Mouse (Mus musculus) ES-CJ7 (cell line): ENCODE data around the gene 4930544D05Rik.

Source experiments
- DNase-seq: peaks from one replicate; pipeline ENCODE4 v3.0.0; 2011; ENCODE audit warnings: low read depth, low spot score

Gene 4930544D05Rik

DNA sequence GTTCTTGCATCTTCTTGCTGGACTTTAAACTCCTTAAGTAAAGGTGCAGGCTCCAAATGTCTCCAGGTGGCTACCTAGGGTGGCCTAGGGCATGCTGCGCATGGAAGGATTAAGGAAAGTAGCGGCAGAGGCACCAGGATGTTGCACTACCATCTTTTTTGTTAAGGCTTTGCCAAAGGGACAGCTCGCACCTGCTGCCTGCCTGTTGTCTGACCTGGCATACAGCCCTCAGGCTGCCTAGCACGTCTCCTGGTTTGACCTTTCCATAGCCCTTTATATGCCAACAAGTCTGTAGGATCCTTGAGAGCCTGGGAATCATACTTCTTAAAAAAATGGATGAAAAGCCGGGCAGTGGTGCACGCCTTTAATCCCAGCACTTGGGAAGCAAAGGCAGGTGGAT is 27.4 kb downstream of the 4930544D05Rik start:
- no peak for DNase-seq

DNA sequence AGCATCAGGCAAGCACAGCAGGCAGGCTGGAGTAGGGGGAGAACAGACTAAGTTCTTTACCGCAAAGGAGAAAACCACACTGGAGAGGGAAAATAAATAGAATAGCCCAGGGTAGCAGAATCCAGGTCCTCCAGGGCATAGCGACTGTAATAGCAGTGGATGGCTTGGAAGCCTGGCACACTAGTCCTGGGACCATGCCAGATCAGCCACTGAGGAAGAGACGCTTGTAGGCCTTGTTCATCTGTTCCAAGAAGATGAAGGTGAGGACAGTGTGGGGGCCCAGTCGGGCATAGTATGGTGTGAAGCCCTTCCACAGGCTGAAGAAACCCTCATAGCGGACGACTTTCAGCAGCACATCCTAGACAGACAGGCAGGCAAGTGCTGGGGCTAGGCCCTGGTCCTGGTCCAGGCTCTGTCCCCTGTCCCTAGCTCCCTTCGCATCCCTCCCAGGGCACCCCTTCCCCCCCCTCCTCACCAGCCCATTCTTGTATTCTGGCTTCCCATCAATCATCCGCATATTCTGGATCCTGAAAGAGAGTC is 29.0 kb downstream of the 4930544D05Rik start:
- no peak for DNase-seq

DNA sequence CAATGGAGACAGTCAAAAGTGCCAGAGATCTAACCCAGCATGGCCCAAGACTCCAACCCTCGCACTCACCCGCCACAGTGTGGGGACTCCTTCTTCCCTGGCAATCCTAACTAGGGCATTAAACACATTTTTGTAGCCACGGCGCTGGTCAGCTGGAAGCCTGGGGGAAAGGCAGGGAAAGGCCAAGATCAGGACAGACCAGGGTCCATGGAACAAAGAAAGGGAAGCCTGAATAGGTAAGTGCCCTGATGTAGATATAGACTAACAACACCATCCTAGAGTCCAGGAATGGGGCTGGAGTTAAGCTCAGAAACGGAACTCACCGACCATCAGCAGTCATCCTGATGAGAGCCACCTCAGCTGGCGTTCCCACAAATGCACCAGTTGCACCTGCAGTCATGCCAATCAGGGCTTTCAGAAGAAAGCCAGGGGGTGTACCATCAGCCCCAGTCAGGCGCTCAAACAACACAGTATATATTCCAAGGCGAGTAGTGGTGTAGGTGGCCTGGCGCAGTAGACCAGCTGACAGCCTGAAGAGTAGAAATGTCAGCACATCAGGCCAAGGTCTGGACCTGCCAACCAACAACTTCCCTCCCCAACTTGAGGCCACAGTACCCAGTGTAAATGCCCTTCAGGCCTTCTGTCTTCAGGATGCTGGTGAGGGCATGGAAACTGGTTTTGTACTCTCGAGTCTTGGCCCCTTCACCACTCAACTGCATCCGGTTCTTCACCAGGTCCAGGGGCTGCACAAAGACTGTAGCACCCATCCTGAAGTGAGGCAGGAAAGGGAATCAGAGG is 30.0 kb downstream of the 4930544D05Rik start:
- DNase-seq: no peak

DNA sequence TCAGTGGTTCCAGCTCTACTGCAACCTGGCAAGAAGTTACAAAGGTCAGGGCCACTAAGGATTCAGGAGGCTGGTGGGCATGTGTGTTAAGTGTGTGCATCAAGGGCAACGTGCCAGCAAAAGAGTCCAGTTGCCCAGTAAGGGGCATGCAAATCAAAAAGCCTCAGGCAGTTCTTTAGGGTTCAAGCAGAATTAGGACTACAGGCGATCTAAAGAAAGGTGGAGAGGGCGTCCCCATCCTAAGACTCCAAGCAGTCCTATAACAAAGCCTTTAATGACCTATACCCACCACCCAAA is 30.6 kb downstream of the 4930544D05Rik start:
- DNase-seq: no peak

DNA sequence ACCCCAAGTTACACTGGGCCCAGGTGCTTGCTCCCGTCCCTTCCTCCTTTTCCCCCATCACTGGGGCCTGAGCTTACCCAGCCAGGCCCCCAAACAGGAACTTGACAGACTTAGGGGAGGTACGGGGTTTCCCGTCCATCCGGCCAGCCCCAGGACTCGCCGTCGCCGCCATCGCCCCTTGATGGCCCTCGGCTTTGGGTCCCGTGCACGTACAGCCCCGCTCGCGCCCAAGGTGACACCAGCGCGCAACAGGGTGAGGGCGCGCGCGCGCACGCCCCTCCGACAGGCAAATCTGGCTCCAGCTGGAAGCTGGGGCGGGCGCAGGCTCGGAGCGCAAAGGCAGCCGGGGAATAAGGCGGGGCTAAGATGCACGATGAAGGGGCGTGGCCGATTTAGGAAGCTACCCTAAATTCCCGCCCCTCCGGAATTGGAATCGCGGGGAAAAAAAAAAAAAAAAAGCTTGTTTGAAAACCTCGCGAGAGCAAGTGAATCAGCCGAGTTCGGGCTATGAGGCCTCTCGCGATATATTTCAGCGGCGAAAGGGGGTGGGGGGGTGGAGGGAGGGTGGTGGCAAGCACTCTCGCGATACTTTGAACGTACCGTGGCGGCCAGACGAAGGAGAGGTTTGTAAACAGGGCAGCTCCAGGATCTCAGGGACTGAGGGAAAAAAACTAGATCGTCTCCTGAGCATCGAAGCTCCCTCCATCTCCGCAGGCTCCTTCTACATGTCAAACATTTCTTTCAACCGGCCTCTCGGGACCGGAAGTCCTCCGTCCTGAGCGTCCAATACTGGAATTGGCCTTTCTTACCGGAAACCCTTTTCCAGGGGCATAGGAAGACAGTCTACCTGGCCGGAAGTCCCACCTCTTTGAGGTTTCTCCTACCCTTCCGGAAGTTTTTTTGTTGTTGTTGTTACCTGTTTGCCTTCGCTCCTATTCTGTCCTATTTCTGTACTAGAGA is 31.3 kb downstream of the 4930544D05Rik start, which contains the start of the genes Rnf167 and Slc25a11:
Gene Rnf167, plus strand, starts transcription at position 545 of the 960 bp plus-strand sequence.
Gene Slc25a11, minus strand, starts transcription at position 789 of the 960 bp plus-strand sequence.
- peak; percentile 99 for DNase-seq

DNA sequence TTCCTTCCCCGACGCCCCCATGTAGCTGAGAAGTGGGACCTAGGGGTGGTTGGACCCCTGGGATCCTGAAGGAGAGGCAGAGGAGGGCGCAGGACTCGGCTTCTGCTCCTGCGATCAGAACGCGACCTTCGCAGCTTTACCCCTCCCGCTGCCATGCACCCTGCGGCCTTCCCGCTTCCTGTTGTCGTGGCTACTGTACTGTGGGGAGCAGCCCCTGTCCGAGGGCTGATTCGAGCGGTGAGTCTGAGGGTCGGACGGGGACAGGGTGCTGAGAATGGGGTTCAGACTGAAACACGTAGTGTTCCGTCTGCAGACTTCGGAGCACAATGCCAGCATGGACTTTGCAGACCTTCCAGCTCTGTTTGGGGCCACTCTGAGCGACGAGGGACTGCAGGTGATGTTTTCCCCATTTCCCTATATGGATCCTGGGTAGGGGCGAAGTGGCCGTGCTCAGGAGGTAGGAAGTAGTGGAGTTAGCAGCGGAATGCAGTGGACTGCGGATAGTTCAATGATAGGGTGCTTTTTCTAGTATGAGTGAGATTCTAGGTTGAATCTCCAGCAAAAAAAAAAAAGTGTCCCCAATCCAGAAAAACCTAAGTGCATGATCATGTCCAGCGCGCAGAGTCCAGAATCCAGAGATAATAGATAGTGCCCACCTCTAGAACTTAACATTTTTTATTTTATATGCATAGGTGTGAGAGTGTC is 32.2 kb downstream of the 4930544D05Rik start:
- DNase-seq: no peak

DNA sequence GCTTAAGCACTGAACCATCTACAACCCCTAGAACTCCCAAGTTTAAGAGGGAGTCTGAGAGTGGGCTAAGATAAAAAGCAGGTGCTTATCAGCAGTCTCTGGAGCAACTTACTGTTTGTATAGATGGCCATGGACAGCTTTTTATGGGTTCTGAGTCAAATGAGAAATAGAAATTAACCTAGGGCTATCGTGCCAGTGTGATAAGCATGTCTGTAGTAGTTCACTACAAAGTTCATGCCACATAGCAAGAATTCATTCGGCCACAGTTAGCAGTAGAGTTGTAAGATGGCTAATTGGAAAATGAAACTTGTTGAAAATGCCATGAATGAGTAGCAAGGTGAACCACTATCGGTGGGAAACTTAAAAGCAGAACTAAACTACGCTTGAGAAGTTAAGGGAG is 32.9 kb downstream of the 4930544D05Rik start:
- DNase-seq: no peak

DNA sequence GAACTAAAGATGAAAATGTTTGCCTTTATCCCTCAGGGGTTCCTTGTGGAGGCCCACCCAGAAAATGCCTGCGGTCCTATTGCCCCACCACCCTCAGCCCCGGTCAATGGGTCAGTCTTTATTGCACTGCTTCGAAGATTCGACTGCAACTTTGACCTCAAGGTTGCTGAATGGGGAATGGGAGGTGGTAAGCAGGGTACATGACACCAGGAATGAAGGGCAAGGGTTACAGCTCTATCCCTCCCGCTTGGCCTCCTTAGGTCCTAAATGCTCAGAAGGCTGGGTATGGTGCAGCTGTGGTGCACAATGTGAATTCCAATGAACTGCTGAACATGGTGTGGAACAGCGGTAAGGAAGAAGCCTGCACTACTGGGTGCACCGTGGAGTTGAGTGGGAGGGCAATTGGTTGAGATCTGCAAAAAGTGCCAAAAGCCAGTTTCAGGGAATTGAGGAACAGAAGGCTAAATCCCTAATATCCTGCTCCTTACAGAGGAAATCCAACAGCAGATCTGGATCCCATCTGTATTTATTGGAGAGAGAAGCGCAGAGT is 33.6 kb downstream of the 4930544D05Rik start:
- DNase-seq: no peak

DNA sequence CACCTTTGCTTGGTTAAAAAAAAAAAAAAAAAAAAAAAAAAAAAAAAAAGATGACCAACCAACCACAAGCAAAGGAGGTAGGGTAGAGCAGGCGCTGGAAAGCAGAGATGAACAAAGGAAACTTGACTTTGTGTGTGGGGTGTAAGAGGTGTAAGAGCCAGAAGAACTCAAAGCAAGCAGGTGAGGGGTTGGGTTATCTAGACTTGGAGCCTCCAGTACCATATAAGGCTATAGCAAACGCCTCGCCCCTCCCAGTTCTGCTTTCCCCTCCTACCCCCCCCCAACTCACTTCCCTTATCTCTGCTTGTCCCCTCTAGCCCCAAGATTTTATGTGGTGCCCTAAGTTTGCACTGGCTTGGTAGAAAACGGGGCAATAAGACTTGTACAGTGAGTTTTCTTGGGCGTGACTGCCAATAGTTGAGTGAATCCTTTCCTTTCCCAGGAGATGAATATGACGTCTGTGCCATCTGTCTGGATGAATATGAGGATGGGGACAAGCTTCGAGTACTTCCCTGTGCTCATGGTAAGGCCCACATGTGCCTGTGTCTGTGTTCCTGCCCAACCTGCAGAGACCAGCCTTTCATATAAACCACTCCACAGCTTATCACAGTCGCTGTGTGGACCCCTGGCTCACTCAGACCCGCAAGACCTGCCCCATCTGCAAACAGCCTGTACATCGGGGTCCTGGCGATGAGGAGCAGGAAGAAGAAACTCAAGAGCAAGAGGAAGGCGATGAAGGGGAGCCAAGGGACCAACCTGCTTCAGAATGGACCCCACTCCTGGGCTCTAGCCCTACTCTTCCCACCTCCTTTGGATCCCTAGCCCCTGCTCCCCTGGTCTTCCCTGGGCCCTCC is 34.9 kb downstream of the 4930544D05Rik start:
- peak; percentile 42 for DNase-seq

DNA sequence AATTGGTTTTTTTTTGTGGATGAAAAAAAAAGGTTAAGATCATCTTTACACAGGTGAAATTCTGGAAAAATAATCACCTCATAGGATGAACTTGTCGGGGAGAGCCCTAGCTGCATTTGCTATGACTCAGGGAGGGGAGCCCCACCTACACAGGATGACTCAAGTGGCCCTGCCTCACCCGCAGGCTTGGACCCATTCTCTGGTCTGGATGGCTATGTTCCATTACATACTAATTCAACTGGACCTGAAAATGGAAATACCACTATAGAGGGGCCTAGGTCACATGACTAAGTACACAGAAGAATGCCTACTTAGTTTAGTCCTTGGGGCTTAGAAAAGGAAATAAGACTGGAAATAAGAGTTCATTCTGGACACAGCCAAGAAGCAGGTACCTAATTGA is 35.7 kb downstream of the 4930544D05Rik start:
- no peak for DNase-seq

DNA sequence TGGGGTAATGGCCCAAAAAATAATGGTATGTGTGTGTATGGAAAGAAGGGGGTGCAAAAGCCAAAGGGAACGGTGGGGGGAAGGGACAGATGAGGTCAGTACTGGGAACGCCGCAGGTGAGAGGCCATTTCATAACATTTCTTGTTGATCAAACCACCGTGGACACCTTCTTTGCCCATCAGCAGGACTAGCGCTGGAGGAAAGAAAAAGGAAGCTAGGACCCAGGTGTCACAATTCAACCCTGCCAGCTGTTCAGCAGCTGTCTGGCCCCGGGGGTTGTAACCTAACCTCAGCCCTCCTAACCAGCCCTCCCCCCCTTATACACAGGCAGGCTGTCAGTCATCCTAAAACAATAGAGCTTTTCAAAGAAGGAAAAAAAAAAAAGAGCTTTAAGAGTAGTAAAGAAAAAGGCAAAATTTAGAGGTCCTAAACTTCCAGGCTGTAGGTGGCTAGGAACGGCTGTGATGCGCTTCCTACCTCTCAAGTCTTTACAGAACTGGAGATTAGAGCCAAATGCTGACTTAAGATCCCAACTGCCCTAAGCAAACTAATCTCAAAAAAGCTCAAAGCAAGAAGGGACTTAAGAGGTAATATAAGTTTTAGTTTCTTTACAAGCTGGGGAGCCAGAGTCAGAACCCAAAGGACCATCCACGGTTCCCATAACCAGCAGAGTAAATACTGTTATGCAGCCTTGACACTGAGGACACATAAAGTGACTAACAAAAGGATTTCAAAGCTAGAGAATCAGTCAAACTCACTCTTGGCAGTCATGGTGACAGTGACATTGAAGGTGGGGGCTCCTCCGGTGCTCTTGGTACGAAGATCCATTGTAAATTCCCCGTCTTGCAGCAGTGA is 36.6 kb downstream of the 4930544D05Rik start:
- no peak for DNase-seq

DNA sequence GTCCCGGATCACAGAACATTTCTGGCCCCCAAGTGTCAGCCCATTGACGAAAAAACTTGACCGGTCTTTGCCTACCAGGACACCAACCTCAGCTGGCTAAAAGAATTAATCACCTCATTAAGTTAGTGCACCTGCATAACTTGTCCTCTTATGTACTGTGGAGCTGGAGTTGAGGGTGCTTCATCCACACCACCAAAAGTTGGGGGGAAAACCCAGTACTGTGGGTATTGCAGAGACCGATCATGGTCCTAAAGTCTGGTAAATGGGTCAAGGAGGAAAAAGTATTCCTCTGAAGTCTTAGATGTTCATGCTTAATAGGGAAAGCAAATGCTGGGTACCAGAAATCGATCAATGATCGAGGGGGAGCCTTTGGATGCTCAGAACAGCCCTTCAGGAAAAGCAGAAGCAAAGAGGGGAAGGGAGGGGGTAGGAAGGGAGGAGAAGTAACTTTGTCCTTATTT is 37.3 kb downstream of the 4930544D05Rik start:
- DNase-seq: no peak

DNA sequence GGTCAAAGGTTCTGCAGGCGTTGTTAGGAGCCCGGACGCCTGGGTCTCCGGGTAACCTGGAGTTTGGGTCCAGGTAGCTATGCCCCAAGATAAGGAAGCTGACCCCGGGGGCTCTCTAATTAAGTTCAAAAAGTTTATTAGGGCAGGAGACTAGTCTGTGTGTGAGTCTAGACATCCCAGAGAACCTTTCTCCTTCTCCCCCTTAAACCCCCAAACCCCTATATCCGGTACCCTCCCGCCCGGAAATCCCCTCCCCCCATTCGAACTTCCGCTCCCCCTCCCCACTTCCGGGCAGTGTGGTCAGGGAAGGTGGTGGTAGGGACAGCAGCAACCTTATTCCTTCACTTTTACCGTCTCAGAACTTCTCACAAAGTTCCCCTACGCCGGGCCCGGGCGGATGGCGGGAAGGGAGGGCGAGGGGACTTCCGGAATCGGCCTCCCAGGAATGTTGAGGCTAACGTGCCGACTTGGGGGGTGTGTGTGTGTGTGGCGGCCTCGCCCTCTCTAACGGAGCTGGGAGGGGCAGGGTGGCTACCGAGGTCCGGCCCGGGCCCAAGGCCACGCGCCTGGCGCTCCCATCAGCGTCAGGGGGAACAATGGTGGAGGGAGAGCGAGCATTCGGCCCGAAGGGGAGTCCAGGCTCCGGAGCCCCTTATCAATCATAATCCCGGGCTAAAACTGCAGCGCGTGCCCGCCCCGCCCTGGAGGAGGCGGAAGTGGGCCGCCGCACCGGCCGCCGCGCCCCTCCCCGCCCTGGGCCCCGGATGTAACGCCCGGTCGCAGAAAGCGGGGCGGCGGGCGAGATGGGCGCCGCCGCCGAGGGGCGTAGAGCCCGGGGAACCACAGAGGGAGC is 37.9 kb downstream of the 4930544D05Rik start:
- peak; percentile 70 for DNase-seq

DNA sequence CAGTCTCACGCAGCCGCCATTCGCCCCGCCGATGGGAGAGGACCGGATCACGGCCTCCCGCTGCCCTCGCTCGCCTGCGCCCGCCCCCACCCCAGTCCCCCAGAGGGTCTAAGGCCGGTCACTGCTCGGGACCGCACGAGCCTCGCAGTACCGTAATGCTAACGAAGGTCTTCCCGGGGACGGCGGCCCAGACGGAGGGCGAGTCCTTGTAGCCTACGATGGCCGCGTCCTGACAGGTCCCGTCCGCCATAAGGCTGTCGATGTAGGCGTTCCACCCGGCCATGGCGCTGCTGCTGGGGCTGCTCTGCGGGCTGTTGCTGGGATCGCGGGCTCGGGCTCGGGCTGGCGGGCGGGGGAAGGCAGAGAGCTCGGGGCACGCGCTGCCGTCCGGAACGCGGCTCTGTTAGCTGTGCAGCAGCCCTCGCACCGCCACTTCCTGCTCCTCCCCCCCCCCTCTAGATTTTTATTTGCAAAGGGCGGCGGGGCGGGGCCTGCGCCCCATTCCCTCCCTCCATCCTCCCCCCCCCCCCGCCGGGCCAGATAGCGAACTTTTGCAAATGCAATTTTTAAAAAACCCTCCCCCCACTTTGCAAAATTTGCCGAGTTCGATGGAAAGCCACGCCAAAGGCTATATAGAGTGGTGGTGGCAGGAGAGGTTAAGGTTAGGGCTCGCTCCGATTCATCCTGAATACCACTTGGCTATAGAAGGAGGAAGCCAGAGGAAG is 38.7 kb downstream of the 4930544D05Rik start, which contains the start of gene Pfn1:
Gene Pfn1, minus strand, starts transcription at position 447 of the 725 bp plus-strand sequence.
- peak; percentile 79 for DNase-seq

DNA sequence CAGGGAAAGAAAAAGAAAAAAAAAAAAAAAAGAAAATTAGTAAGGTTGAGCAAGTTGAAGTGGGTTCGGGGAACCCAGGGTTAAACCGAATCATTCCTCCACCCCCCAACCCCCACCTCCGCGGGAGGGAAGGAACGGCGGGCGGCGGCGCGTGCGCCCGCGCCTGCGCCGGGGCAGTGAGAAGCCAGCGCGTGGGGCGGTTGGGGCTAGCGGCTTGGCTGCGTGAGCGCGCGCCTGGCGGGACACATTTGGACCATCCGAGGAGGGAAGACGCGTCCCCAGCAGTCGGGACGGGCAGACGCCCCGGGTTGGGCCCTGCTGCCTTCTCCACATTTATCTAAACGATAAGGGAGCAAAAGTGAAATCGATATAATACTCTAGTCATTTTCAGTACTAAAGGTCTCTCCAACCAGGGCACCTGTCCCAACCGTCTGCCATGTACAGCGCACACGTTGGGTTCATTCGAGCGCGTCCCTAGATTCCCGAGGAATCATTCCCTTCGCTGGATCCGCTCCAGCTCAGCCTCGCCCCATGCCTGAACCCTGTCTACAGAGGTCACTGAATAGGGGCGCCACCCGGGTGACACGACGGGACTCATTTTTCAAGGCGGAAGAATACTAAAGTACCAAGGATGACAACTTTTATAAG is 39.4 kb downstream of the 4930544D05Rik start:
- peak; percentile 79 for DNase-seq

DNA sequence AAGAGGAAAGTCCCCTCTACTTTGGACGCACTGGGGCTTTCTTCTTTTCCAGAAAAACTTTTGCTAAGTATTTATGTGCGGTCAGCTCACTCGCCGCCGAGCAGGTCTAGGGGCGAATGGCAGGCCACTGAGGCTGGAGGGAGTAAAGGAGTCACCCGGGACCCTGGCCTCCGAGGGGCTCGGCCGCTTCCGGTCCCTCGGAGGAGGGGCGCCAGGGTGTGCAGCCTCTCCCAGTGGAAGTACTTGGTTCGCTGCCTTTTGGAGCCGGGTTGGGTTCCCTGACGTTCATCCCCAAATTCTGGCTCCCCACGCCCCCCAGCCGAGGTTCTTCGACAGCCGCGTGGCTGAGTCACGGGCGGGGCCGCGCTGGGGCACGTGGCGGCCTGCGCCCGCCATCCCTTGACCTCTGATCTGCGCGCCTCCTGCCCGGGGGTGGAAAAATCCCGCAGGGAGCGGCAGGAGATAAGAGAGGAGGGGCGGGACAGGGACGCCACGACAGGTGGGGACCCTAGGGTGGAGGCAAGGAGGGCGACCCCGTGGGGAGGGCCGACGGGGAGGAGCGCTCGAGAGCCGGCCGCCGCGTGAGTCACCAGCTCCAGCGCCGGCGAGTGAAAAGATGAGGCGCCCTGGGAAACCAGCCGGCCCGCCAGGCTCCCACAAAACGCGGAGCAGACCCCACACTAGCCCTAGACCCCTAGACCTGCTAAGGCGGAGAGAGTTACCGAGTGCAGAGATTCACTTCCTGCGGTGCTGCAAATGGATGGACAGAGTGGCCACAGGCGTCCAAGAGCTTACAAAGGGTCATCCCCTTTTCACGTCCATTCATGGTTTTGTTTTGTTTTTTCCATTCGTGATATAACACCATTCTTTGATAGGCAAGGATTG is 40.2 kb downstream of the 4930544D05Rik start:
- peak; percentile 82 for DNase-seq
